Mouse (Mus musculus): Measurements from ENCODE around the gene Trpt1. TPM values are rescaled to one million over a fixed set of nuclear protein-coding genes. Genes with fewer than 3 reads are reported as not detected.
"Not testable (repeated sequence)": the region's sequence is repeated elsewhere in the genome, so short reads cannot be mapped to it uniquely, and the experiment has no call there.

The Trpt1 gene
- polyA plus RNA-seq, 1 experiment = 19.3 TPM

DNA sequence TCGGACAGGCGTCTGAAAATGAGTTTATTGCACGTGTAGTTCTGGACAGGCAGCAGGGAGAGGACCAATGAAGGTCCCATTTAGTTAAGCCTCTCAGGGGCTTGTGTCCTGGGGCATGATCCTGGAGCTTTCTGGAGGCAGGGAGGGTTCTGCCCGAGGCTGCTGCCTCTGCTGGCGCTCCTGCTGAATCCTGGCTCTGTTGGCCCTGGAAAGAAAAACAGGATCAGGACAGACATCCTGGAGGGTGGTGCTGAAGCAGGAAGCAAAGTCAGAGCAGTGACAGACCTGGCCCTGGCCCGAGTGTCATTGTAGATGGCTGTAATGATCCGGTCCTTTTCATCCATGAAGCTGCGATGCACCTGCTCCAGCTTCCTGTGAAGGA lies 8.0 kb upstream of the Trpt1 start:
- Histone ChIP-seq H3K4me1 (ENCODE audit: control insufficient read depth, insufficient read depth, low read length) (peaks cover 7% of the 10 kb centered on the region; the same call in 1 of the 2 replicates), H3K36me3 (ENCODE audit: control insufficient read depth, insufficient read depth, low read length) (no peaks in the 10 kb centered on the region), H3K27ac (ENCODE audit: insufficient read depth, low read depth, low read length) (peak overlapping the region; percentile 57; the same call in 1 of the 2 replicates), H3K27me3 (replicated peaks; ENCODE audit: control insufficient read depth, insufficient read depth, low read length) (no peaks in the 10 kb centered on the region), H3K4me3 (ENCODE audit: insufficient read depth, low read depth, low read length) (peak overlapping the region; percentile 72)
- TF ChIP-seq POLR2A (IDR thresholded peaks at IDR 0.05; ENCODE audit: low read depth, low read length) = no peak
- TF ChIP-seq CTCF (conservative IDR thresholded peaks at IDR 0.05; ENCODE audit: insufficient read depth, insufficient read length, low read depth, low read length) = no peak
- DNase-seq = no peak
- 2% methylated on average over 8 of the region's 8 CpGs for WGBS

DNA sequence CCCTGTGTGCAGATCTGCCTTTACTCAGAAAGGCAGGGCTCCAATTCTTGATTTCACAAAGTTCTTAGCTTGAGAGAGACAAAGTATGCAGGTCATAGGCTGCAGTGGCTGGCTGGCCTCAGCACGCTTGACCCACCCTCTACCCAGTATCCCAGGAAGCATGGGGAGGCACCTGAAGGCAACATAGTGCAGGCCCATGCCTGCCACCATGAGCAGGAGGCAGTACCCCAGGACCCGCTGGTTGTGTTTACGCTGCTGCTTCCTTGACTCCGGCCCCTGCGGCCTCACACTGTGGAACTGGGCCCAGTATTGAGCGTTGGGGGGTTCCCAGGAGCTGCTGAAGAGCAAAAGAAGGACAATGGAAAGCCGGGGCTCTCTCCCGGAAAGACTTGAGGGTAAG lies 6.7 kb upstream of the Trpt1 start:
- Histone ChIP-seq H3K4me1 (ENCODE audit: control insufficient read depth, insufficient read depth, low read length) (peaks cover 7% of the 10 kb centered on the region; the same call in 1 of the 2 replicates), H3K36me3 (ENCODE audit: control insufficient read depth, insufficient read depth, low read length) (no peaks in the 10 kb centered on the region), H3K27me3 (replicated peaks; ENCODE audit: control insufficient read depth, insufficient read depth, low read length) (no peaks in the 10 kb centered on the region), H3K4me3 (ENCODE audit: insufficient read depth, low read depth, low read length) (no peak overlapping the region), H3K27ac (ENCODE audit: insufficient read depth, low read depth, low read length) (no peak overlapping the region)
- TF ChIP-seq CTCF (conservative IDR thresholded peaks at IDR 0.05; ENCODE audit: insufficient read depth, insufficient read length, low read depth, low read length) (no peak), POLR2A (IDR thresholded peaks at IDR 0.05; ENCODE audit: low read depth, low read length) (no peak)
- no peak for DNase-seq
- WGBS = 92% methylated on average over 8 of the region's 8 CpGs

DNA sequence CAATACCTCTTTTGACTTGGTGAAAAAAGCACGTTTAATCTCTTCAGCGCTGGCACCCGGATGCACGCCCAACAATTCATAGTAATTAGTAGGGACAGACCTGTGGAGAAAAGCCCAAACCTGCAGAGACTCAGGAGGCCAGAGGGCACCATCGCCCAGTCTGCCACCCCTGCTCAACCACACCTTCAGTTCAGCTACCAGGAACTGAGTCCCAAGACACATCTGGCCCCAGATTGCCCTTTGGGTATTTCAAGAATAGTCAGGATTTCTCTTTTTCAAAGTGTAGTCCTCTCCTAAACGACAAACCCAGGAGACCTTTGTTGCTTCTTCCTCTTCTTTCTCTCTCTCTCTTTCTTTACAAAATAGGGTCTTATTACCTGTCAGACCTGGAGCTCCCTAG lies 5.2 kb upstream of the Trpt1 start:
- 89% methylated on average over 6 of the region's 6 CpGs for WGBS
- DNase-seq = no peak
- H3K4me1 ChIP-seq (ENCODE audit: control insufficient read depth, insufficient read depth, low read length) = peaks cover 7% of the 10 kb centered on the region; the same call in 1 of the 2 replicates

DNA sequence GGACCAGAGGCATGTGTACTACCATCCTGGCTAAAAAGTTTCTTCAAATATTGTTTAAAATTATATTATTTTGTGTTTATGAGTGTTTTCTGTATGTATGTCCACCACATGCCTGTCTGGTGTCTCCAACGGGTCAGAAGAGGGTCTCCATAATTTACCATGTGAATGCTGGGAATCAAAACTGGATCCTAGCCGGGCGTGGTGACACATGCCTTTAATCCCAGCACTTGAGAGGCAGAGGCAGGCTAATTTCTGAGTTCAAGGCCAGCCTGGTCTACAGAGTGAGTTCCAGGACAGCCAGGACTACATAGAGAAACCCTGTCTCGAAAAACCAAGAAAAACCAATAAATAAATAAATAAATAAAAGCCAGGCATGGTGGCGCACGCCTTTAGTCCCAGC lies 4.8 kb upstream of the Trpt1 start:
- H3K27me3 ChIP-seq (replicated peaks; ENCODE audit: control insufficient read depth, insufficient read depth, low read length); DNase-seq; H3K36me3 ChIP-seq (ENCODE audit: control insufficient read depth, insufficient read depth, low read length); H3K27ac ChIP-seq (ENCODE audit: insufficient read depth, low read depth, low read length); H3K4me1 ChIP-seq (ENCODE audit: control insufficient read depth, insufficient read depth, low read length); H3K4me3 ChIP-seq (ENCODE audit: insufficient read depth, low read depth, low read length): not testable (repeated sequence)
- 94% methylated on average over 6 of the region's 6 CpGs for WGBS

More for the DNA sequence above, 5.2 kb upstream of the Trpt1 start:
- Histone ChIP-seq H3K27ac (ENCODE audit: insufficient read depth, low read depth, low read length) (no peak overlapping the region), H3K27me3 (replicated peaks; ENCODE audit: control insufficient read depth, insufficient read depth, low read length) (no peaks in the 10 kb centered on the region), H3K36me3 (ENCODE audit: control insufficient read depth, insufficient read depth, low read length) (no peaks in the 10 kb centered on the region), H3K4me3 (ENCODE audit: insufficient read depth, low read depth, low read length) (no peak overlapping the region)
- no peak for TF ChIP-seq POLR2A (IDR thresholded peaks at IDR 0.05; ENCODE audit: low read depth, low read length)
- TF ChIP-seq CTCF (conservative IDR thresholded peaks at IDR 0.05; ENCODE audit: insufficient read depth, insufficient read length, low read depth, low read length) = no peak

DNA sequence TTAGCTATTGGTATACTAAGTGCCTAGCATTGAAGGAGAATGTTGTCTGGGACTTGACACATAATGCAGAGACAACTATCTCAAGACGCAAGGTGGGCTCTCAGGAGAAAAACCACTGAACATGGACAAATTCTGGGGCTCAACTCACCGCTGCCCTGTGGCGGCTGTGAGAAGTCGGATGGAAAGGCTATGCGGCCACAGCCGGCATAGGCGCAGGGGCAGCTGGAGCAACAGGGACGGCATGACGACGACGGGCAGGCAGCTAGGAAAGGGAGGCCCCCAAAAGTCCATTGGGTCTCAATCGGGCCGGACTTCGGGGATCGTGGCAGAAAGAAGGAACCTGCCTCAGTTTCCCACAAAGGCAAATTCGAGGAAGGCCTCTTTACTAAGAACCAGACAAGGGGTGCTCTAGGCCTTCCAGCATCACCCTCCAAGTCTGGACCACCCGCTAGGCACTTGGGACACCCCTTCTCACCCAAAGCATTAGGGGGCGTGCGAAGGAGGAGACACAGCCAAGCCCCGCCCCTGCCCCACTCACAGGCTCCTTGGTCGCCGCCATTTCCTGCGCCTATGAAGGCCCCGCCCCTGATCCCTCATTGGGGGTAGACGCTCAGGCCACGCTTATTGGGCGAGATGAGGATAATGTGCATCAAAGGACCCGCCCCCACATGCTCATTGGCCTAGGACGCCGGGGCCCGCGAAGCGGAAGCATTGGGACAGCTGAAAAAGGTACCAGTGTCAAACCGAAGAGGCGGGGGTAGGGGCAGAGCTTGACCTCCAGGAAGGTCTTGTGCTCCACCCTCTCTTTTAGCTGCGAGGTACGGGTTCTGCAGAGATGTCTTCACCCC lies 3.7 kb upstream of the Trpt1 start, which contains the start of gene Dnajc4:
Dnajc4 (minus strand) TSS at position 562 of the 848 bp plus-strand sequence.
- Histone ChIP-seq H3K27me3 (replicated peaks; ENCODE audit: control insufficient read depth, insufficient read depth, low read length) (no peaks in the 10 kb centered on the region), H3K4me3 (ENCODE audit: insufficient read depth, low read depth, low read length) (peak within 1 kb of the TSS; percentile 62), H3K27ac (ENCODE audit: insufficient read depth, low read depth, low read length) (peak within 1 kb of the TSS; percentile 18), H3K36me3 (ENCODE audit: control insufficient read depth, insufficient read depth, low read length) (no peaks in the 10 kb centered on the region), H3K4me1 (ENCODE audit: control insufficient read depth, insufficient read depth, low read length) (peaks cover 7% of the 10 kb centered on the region; the same call in 1 of the 2 replicates)
- peak; percentile 99 for DNase-seq
- WGBS = under 1% methylated on average over 37 of the region's 37 CpGs
- TF ChIP-seq CTCF (conservative IDR thresholded peaks at IDR 0.05; ENCODE audit: insufficient read depth, insufficient read length, low read depth, low read length) = 0 out of 2 replicates have a peak, but pooled peaks have one; percentile 1
- peak; percentile 14 for TF ChIP-seq POLR2A (IDR thresholded peaks at IDR 0.05; ENCODE audit: low read depth, low read length)

DNA sequence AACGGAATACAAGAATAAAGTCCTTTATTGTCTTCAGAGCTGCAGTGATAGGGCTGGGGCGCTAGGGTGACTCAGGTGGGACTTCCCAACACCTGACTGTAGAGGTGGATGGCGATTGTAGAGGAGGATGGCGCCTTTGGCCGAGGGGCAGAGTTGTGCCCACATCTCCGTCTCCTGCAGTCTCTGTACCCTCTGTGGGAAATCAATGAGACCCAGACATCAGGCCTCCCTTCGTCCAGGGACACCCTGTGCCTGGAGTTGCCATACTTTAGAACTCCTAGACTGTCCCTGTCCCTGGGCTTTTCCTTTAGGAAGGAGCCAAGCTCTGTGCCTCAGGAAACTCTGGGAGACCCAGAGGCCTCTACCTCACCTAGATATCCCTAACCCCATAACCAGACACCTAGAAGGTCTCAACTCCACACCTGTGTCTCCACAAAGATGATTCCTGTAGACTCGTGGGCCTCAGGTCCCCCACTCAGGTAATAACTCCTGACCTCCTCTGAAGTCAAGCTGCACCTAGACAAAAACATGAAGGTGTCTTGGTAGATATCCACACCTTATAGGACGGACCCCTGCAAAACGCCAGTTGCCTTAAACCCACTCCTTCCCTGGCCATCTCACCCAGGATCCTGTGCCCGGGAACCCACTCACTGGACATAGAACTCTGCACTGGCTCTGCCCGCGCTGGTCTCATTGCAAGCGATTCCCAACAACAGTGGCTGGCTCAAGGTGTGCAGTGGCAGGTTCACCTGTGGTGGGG lies 2.7 kb upstream of the Trpt1 start:
- H3K36me3 ChIP-seq (ENCODE audit: control insufficient read depth, insufficient read depth, low read length) = no peaks in the 10 kb centered on the region
- no peaks in the 10 kb centered on the region for H3K27me3 ChIP-seq (replicated peaks; ENCODE audit: control insufficient read depth, insufficient read depth, low read length)
- H3K27ac ChIP-seq (ENCODE audit: insufficient read depth, low read depth, low read length) = peak overlapping the region; percentile 18
- H3K4me3 ChIP-seq (ENCODE audit: insufficient read depth, low read depth, low read length) = peak overlapping the region; percentile 39
- peaks cover 4% of the 10 kb centered on the region; the same call in 1 of the 2 replicates for H3K4me1 ChIP-seq (ENCODE audit: control insufficient read depth, insufficient read depth, low read length)
- peak; percentile 1 for DNase-seq
- 66% methylated on average over 14 of the region's 14 CpGs for WGBS
- no peak for TF ChIP-seq CTCF (conservative IDR thresholded peaks at IDR 0.05; ENCODE audit: insufficient read depth, insufficient read length, low read depth, low read length)
- no peak for TF ChIP-seq POLR2A (IDR thresholded peaks at IDR 0.05; ENCODE audit: low read depth, low read length)

DNA sequence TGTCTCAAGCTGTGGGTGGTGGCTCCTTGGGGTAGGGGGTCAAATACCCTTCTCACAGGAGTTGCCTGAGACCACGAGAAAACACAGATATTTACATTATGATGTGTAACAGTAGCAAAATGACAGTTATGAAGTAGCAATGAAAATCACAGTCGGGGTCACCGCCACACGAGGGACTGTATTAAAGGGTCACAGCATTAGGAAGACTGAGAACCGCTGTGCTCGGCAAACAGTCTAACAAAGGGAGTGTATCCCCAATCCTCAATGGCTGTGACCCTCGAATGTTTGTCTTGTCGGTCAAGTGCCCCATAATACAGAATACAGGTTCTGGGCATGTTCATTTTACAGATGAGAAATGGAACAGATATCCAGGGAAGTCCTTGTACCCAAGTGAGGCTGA lies 1.9 kb upstream of the Trpt1 start:
- DNase-seq = no peak
- Histone ChIP-seq H3K27me3 (replicated peaks; ENCODE audit: control insufficient read depth, insufficient read depth, low read length) (no peaks in the 10 kb centered on the region), H3K4me3 (ENCODE audit: insufficient read depth, low read depth, low read length) (no peak overlapping the region), H3K36me3 (ENCODE audit: control insufficient read depth, insufficient read depth, low read length) (no peaks in the 10 kb centered on the region), H3K27ac (ENCODE audit: insufficient read depth, low read depth, low read length) (no peak overlapping the region), H3K4me1 (ENCODE audit: control insufficient read depth, insufficient read depth, low read length) (peaks cover 4% of the 10 kb centered on the region; the same call in 1 of the 2 replicates)
- 87% methylated on average over 8 of the region's 8 CpGs for WGBS
- TF ChIP-seq CTCF (conservative IDR thresholded peaks at IDR 0.05; ENCODE audit: insufficient read depth, insufficient read length, low read depth, low read length) (no peak), POLR2A (IDR thresholded peaks at IDR 0.05; ENCODE audit: low read depth, low read length) (no peak)
